Mouse (Mus musculus): ENCODE measurements around the gene Stk16. TPM values are rescaled to one million over a fixed set of nuclear protein-coding genes. Genes with fewer than 3 reads are reported as not detected.

The Stk16 gene
- total and polyA plus RNA-seq, 2 experiments from 2014 or later, result 57.4 to 90.1 TPM

GRCm38 (mm10) chr1:75264091-75264880, 53.6 kb downstream of the Stk16 start, which contains the start of gene Ptprn:
Ptprn (minus strand) TSS chr1:75264502.
- H3K27me3 ChIP-seq (ENCODE audit: control insufficient read depth, insufficient read depth, low read length), result peaks cover 40% of the 10 kb centered on the region
- no peaks in the 10 kb centered on the region for H3K9me3 ChIP-seq (replicated peaks; ENCODE audit: control insufficient read depth, low read length)
- no peaks in the 10 kb centered on the region for H3K36me3 ChIP-seq (replicated peaks; ENCODE audit: control insufficient read depth, insufficient read depth, low read length)
- TF ChIP-seq EP300 (IDR thresholded peaks at IDR 0.05; ENCODE audit: low read depth), result no peak
- TF ChIP-seq CTCF (IDR thresholded peaks at IDR 0.05; ENCODE audit: low read depth), result no peak
- H3K4me2 ChIP-seq (ENCODE audit: low read depth, low read length), result no peak within 1 kb of the TSS
- H3K4me3 ChIP-seq (ENCODE audit: low read depth, low read length), result no peak within 1 kb of the TSS
- DNase-seq (ENCODE audit: low spot score) (no peak), ATAC-seq (ENCODE audit: insufficient read depth, low read depth) (no peak)
- WGBS, result 9% methylated on average over 32 of the region's 32 CpGs
- no peak within 1 kb of the TSS for H3K9ac ChIP-seq (replicated peaks; ENCODE audit: low read depth, low read length)
- no peaks in the 10 kb centered on the region for H3K4me1 ChIP-seq (ENCODE audit: control insufficient read depth, insufficient read depth)
- H3K27ac ChIP-seq (ENCODE audit: low read depth), result no peak within 1 kb of the TSS

Small RNA genes within 50 kb of the gene (microRNA-seq; reads per million reads assigned to microRNA genes)
- gene Gm27943, result not detected

Other genes starting within 250 kb of the Stk16 start
- gene Nhej1, start 85.6 kb upstream of the Stk16 start, total RNA-seq (2014; rRNA removed; ENCODE audit: low replicate concordance), result 1.2 and 8.4 TPM in 2 replicates
- gene Nhej1, start 85.6 kb upstream of the Stk16 start, polyA plus RNA-seq (2015; fragmentation: Nextera tagmentation; extraction: Ambion mirVana), result 6.1 TPM in 2 replicates
- 0.73 and 4.0 TPM in 2 replicates for gene Slc23a3, start 76.9 kb upstream of the Stk16 start, total RNA-seq (2014; rRNA removed; ENCODE audit: low replicate concordance)
- gene Slc23a3, start 76.9 kb upstream of the Stk16 start, polyA plus RNA-seq (2015; fragmentation: Nextera tagmentation; extraction: Ambion mirVana), result 1.3 and 2.1 TPM in 2 replicates
- 66.7 and 83.6 TPM in 2 replicates for gene Cnppd1, start 68.1 kb upstream of the Stk16 start, total RNA-seq (2014; rRNA removed; ENCODE audit: low replicate concordance)
- gene Cnppd1, start 68.1 kb upstream of the Stk16 start, polyA plus RNA-seq (2015; fragmentation: Nextera tagmentation; extraction: Ambion mirVana), result 30.2 and 31.2 TPM in 2 replicates
- 49.7 and 50.9 TPM in 2 replicates for gene Retreg2, start 68.1 kb upstream of the Stk16 start, total RNA-seq (2014; rRNA removed; ENCODE audit: low replicate concordance)
- gene Retreg2, start 68.1 kb upstream of the Stk16 start, polyA plus RNA-seq (2015; fragmentation: Nextera tagmentation; extraction: Ambion mirVana), result 19.4 and 23.7 TPM in 2 replicates
- 33.1 and 67.1 TPM in 2 replicates for gene Zfand2b, start 42.2 kb upstream of the Stk16 start, total RNA-seq (2014; rRNA removed; ENCODE audit: low replicate concordance)
- gene Zfand2b, start 42.2 kb upstream of the Stk16 start, polyA plus RNA-seq (2015; fragmentation: Nextera tagmentation; extraction: Ambion mirVana), result 26.1 and 28.7 TPM in 2 replicates
- gene Abcb6, start 30.4 kb upstream of the Stk16 start, total RNA-seq (2014; rRNA removed; ENCODE audit: low replicate concordance), result 22.0 and 36.0 TPM in 2 replicates
- 15.9 and 17.6 TPM in 2 replicates for gene Abcb6, start 30.4 kb upstream of the Stk16 start, polyA plus RNA-seq (2015; fragmentation: Nextera tagmentation; extraction: Ambion mirVana)
- gene Ankzf1, start 18.7 kb upstream of the Stk16 start, total RNA-seq (2014; rRNA removed; ENCODE audit: low replicate concordance), result 19.4 and 20.6 TPM in 2 replicates
- 11.6 and 14.5 TPM in 2 replicates for gene Ankzf1, start 18.7 kb upstream of the Stk16 start, polyA plus RNA-seq (2015; fragmentation: Nextera tagmentation; extraction: Ambion mirVana)
- 64.2 and 99.6 TPM in 2 replicates for gene Atg9a, start 18.6 kb upstream of the Stk16 start, total RNA-seq (2014; rRNA removed; ENCODE audit: low replicate concordance)
- 28.5 and 29.6 TPM in 2 replicates for gene Atg9a, start 18.6 kb upstream of the Stk16 start, polyA plus RNA-seq (2015; fragmentation: Nextera tagmentation; extraction: Ambion mirVana)
- gene Glb1l, start within 50 bp of the Stk16 start, total RNA-seq (2014; rRNA removed; ENCODE audit: low replicate concordance), result 9.8 and 11.3 TPM in 2 replicates
- gene Glb1l, start within 50 bp of the Stk16 start, polyA plus RNA-seq (2015; fragmentation: Nextera tagmentation; extraction: Ambion mirVana), result 3.6 and 3.8 TPM in 2 replicates
- gene Tuba4a, start 9.0 kb downstream of the Stk16 start, total RNA-seq (2014; rRNA removed; ENCODE audit: low replicate concordance), result 179 and 227 TPM in 2 replicates
- gene Tuba4a, start 9.0 kb downstream of the Stk16 start, polyA plus RNA-seq (2015; fragmentation: Nextera tagmentation; extraction: Ambion mirVana), result 114 and 142 TPM in 2 replicates
- not detected in 2 replicates for gene A630095N17Rik, start 21.3 kb downstream of the Stk16 start, total RNA-seq (2014; rRNA removed; ENCODE audit: low replicate concordance)
- not detected in 2 replicates for gene A630095N17Rik, start 21.3 kb downstream of the Stk16 start, polyA plus RNA-seq (2015; fragmentation: Nextera tagmentation; extraction: Ambion mirVana)
- 25.1 and 35.0 TPM in 2 replicates for gene Dnajb2, start 25.6 kb downstream of the Stk16 start, total RNA-seq (2014; rRNA removed; ENCODE audit: low replicate concordance)
- gene Dnajb2, start 25.6 kb downstream of the Stk16 start, polyA plus RNA-seq (2015; fragmentation: Nextera tagmentation; extraction: Ambion mirVana), result 34.9 and 36.7 TPM in 2 replicates
- gene Ptprn, start 53.7 kb downstream of the Stk16 start, total RNA-seq (2014; rRNA removed; ENCODE audit: low replicate concordance), result 0.04 and 0.15 TPM in 2 replicates
- gene Ptprn, start 53.7 kb downstream of the Stk16 start, polyA plus RNA-seq (2015; fragmentation: Nextera tagmentation; extraction: Ambion mirVana), result 0.16 and 0.26 TPM in 2 replicates
- not detected in 2 replicates for gene Resp18, start 67.6 kb downstream of the Stk16 start, total RNA-seq (2014; rRNA removed; ENCODE audit: low replicate concordance)
- gene Resp18, start 67.6 kb downstream of the Stk16 start, polyA plus RNA-seq (2015; fragmentation: Nextera tagmentation; extraction: Ambion mirVana), result 0.48 TPM in 1 of 2 replicates, not detected in the other
- 202 and 236 TPM in 2 replicates for gene Dnpep, start 107.2 kb downstream of the Stk16 start, total RNA-seq (2014; rRNA removed; ENCODE audit: low replicate concordance)
- 147 TPM in 2 replicates for gene Dnpep, start 107.2 kb downstream of the Stk16 start, polyA plus RNA-seq (2015; fragmentation: Nextera tagmentation; extraction: Ambion mirVana)
- gene Des, start 149.5 kb downstream of the Stk16 start, total RNA-seq (2014; rRNA removed; ENCODE audit: low replicate concordance), result 983 and 1,187 TPM in 2 replicates
- 601 and 639 TPM in 2 replicates for gene Des, start 149.5 kb downstream of the Stk16 start, polyA plus RNA-seq (2015; fragmentation: Nextera tagmentation; extraction: Ambion mirVana)
- 95.0 and 105 TPM in 2 replicates for gene Speg, start 164.5 kb downstream of the Stk16 start, total RNA-seq (2014; rRNA removed; ENCODE audit: low replicate concordance)
- gene Speg, start 164.5 kb downstream of the Stk16 start, polyA plus RNA-seq (2015; fragmentation: Nextera tagmentation; extraction: Ambion mirVana), result 26.8 and 30.2 TPM in 2 replicates
- 74.7 and 85.2 TPM in 2 replicates for gene Gmppa, start 225.1 kb downstream of the Stk16 start, total RNA-seq (2014; rRNA removed; ENCODE audit: low replicate concordance)
- gene Gmppa, start 225.1 kb downstream of the Stk16 start, polyA plus RNA-seq (2015; fragmentation: Nextera tagmentation; extraction: Ambion mirVana), result 47.4 and 55.9 TPM in 2 replicates
- not detected in 2 replicates for gene Asic4, start 239.6 kb downstream of the Stk16 start, total RNA-seq (2014; rRNA removed; ENCODE audit: low replicate concordance)
- 0.04 and 0.07 TPM in 2 replicates for gene Asic4, start 239.6 kb downstream of the Stk16 start, polyA plus RNA-seq (2015; fragmentation: Nextera tagmentation; extraction: Ambion mirVana)

All from heart, postnatal 0 days (tissue).